Mouse (Mus musculus): Measurements from ENCODE around the gene Kmt2a.

The Kmt2a gene

DNA sequence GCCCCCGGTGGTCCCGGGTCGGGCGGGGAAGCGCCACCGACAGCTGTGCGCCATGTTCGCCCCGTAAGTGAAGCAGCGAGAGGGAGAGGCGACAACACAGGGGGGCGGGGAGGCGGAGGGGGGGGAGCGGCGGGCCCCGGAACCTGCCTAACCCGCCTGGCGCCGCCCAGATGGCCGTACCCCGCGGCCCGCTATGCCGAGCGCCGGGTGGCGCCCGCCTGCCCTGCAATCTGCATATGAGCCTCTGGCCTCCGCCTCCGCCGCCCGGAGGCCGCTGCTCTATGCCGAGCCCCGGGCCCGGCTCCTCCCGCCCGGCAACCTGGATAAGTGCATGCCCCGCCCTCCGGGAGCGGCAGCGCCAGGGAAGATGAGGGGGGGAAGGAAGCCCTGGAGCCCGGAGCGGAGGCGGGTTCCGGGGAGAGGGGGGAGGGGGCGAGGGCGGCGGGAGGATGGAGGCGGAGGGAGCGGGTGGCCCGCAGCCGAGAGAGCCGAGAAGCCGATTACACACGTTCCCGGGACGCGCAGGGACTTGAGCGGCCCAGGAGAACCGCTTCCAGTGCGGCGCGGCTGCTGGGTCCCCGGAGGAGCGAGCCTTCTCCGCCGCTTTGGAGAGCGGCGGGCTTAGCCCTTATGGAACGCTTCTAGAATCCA, at the start of gene Kmt2a:
Kmt2a (minus strand) TSS at position 76 of the 651 bp plus-strand sequence.
- DNase-seq, result peak; percentile 98

DNA sequence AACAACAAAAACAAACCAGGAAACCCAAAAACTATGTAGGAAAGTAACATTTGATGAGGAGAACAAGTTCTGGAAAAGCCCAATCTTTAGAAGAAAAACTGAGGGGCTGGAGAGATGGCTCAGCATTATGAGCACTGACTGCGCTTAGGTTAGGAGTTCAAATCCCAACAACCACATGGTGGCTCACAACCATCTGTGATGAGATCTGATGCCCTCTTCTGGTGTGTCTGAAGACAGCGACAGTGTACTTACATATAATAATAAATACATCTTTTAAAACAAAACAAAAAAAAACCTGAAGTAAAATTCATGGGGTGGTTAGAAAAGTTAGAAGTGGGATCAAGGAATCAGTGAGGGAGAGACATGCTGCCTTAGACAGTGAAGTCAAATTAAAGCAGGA, 40.4 kb upstream of the Kmt2a start:
- no peak for DNase-seq

DNA sequence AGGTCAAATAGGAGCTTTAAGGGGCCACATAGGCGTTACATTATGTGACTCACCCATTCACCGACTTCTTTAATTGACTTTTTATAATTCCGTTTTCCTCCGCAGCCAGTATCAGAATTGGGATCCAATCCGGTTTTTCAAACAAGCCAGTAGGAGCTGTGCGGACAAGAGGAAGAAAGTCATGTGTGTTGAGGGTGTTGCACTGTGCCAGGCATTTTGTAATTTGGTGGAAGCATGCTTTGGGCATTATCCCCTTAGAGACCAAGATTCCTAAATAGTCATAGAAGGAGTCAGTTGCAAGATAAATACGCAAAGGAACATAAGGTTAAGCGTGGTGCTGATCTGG, 40.0 kb upstream of the Kmt2a start:
- peak; percentile 74 for DNase-seq

DNA sequence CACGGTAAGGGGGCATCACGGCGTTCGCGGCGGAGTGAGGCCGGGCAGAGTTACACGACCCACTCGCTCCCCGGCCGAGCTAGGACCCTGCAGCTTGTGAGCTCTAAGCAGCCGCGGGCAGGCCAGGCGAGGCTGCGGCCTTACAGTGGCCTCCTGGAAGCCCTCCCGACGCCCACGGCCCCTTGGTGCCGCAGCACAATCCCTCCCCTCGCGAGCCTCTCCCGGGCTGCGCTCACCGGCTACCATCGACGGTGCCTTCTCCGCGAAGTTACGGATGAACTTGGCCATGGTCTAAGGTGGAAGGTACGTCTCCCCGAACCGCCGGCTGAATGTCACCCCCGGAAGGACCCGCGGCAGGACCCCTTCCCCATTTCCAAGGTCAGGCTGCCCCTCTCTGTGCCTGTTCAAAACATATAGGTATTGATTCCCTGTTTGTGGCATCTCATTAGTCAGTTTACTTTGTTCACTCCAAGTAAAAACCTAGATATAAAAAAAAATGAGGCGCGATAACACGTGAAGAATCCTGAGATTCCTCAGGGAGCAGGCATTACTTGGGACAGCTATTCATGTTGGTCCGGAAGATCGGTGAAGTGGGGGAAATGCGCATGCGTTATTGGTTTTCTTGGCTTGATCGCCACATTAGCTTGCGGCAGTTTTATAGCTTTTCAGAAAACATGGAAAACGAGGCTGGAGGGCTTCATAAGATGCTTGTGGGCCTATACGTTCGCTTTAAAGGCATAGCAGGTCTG, 39.5 kb upstream of the Kmt2a start, which contains the start of gene Atp5l:
Atp5l (minus strand) TSS at position 369 of the 749 bp plus-strand sequence.
- peak; percentile 86 for DNase-seq

DNA sequence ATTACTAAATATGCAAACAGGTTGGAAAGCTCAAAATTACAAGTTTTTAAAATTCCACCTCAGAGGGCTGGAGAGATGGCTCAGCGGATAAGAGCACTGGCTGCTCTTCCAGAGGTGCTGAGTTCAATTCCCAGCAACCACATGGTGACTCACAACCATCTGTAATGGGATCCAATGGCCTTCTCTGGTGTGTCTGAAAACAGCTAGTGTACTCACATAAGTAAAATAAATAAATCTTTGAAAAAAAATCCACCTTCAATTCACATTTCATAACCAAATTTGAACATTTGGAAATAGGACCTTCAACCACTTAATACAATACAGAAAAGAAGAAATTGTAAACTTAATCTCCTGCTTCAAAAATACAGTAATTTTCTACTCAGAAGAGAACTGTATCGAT, 38.5 kb upstream of the Kmt2a start:
- DNase-seq, result no peak

DNA sequence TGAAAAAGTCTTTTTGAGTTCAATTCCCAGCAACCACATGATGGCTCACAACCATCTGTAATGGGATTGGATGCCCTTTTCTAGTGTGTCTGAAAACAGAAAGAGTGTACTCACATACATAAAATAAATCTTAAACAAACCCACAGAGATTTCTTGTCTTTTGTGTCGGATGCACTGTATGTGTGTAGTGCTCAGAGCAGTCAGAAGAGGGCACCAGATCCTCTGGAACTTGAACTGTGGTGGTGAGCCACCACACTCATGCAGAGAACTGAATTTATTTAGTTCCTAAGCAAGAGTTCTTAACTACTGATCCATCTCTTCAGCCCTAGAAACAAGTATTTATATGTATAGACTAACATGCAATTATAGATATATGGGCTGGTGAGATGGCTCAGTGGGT, 35.1 kb upstream of the Kmt2a start:
- DNase-seq, result peak; percentile 19

DNA sequence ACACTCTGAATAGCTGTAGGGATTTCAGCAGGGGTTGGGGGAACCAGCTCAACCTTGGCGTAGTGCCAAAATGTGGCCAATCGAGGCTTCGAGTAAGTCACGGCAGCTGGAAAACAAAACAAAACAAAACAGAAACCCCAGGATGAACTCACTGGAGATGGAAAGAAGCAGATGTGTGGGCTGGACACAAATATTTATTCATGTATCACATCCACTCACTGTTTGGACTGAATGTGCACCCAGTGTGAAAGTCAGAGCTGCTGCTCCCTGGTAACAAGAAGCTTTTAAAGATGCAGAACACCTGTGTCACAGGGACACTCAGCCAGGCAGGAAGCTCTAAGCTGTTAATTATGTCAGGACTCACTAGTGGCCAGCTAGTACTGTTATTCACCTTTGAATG, 33.6 kb upstream of the Kmt2a start:
- DNase-seq, result no peak

DNA sequence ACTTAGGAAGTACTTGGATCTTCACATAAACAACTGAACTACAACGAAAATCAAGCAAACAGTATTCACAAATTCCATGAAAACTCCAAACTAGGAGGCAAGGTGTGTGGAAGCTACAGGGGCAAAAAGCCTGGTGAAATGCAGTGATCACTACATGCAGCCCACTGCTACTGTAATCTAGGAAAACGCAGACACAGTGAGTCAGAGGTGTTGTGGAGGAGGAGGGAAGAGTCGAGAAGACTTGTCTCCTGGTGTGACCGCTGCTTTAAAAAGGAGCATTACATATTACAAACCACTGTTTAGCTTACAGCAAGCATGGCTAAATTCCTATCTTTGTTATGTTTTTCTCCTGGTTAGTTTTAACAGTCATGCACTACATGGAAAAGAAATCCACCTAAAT, 30.3 kb upstream of the Kmt2a start:
- DNase-seq, result peak; percentile 35

DNA sequence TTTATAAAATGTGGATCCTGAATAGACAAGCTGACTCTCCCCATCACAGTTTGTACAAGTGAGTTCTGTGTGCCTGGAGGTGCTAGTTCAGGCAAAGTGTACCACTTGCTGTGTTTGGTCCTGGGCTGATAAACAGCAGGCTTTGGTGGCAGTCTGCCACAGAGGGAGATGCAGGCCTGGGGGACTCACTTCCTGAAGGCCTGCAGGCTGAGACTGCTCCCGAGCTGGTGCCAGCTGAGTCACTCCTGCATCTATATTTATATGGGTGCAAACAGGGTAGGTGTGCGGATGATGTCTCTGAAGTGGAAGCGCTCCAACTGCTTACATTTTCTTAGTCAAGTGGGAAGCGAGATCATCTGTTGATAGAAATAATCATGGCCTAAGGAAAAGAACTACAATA, 24.5 kb upstream of the Kmt2a start:
- DNase-seq, result peak; percentile 90

DNA sequence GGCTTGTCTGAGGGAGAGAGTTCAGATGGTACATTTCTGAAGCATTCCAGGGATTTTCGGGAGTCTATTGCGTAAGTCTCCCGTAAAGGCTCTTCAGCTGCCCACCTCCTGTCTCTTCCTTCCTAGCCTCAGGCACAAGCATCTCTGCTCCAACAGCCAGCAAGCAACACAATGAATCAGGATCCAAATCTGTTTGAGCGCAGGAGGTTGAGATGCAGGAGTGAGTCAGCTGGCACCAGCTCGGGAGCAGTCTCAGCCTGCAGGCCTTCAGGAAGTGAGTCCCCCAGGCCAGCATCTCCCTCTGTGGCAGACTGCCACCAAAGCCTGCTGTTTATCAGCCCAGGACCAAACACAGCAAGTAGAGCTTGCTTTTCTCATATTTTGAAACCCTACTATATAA, 23.9 kb upstream of the Kmt2a start:
- peak; percentile 93 for DNase-seq

DNA sequence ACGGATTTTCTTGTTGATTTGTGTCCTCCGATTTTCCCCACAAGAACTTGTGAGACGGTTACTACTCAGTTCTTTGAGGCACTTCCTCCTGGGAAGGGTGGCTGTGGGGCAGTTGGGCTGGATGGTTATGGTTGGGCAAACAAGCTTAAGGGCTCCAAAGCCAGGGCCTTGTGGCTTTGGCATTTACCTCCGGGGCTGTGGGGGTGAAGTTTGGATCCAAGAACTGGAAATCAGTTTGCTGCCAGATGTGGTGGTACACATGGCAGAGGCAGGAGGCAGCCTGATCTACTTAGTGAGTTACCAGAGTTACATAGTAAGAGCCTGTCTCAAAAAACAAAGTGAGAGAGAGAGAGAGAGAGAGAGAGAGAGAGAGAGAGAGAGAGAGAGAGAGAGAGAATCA, 22.8 kb upstream of the Kmt2a start:
- no peak for DNase-seq

DNA sequence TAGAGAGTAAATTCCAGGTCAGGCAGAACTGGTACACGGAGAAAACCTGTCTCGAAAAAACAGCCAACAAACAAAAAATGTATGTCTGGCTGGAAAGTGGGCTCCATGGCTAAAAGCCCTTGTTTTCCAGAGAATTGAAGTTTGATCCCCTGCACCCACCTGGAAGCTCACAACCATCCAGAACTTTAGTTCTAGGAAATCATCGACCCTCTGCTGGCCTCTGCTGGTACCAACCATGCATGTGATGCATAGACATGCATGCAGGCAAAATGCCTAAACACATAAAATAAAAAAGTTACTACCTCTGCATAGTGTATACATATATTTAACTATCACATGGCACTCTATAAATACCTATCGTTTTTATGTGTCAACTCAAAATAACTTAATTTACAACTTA, 19.3 kb upstream of the Kmt2a start:
- DNase-seq, result no peak

DNA sequence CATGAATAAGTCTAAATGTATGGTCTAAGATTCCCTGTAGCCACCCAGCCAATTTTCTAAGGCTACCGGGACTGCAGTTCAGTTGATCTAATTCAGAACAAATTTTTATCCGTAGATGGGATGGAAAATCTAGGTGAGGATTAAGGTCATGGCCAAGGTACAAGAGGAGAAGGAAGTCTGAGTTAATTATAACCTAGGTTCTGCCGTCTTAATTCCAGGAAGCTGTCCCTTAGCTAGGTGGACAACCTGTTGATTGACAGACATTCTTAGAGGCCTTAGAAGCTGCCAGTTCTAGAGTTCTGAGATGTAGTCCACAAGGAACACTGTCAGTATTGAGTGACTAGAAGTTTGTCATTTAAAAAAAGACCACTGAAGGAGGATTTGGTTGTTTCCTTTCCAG, 18.6 kb upstream of the Kmt2a start:
- DNase-seq, result no peak

DNA sequence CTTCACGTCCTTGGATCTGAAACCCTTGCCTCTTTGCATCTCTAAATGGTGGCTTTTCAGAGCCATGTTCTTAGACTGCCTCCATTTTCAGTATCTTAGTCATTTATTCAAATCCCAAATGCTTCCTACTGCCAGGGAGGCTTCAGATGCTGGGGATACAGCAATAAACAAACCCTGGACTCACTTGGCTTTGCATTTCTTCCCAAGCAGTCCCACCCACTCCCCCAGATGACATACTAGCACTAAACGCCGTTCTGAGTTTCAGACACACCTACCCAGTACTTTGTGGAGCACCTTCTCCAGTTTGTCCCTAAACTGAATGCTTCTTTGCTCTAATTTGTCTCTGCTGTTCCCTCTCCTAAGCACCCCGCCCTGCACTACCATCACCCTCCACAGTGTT, 15.9 kb upstream of the Kmt2a start:
- no peak for DNase-seq

DNA sequence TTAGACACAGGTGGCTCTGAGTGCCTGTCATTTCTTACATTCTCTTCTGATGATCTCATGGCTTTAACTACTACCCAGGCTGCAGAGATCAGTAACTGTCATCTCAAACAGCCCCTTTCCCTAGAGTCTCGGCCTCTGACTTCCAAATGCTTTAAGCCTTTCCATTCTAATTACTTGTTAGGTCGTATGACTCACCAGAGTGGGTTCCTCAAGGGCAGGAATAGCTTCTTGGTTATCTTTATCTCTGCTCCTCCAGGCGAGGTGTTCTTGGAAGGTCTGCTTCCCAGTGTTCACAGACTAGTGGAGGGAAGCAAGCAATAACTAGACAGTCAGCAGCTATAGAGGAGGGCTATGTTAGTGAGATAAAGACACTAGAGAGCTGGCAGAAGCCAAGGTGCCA, 11.6 kb upstream of the Kmt2a start:
- DNase-seq, result no peak

DNA sequence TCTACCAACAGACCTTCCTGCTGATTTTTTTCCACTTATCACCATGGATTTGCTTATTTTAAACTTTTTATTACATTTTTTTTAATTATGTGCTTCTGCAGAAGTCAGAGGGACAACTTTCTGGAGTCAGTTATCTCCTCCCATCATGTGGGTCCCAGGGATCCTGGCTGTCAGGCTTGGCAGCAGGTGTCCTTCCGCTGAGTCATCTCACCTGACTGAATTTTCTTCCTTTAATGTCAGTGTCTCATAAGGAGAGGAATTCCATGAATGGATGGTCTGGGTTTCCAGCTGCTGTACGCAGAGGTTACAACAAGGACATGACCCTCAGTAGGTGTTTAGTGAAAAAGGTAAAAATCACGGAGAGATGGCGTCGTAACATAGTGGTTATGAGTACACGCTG, 10.1 kb upstream of the Kmt2a start:
- DNase-seq, result no peak

DNA sequence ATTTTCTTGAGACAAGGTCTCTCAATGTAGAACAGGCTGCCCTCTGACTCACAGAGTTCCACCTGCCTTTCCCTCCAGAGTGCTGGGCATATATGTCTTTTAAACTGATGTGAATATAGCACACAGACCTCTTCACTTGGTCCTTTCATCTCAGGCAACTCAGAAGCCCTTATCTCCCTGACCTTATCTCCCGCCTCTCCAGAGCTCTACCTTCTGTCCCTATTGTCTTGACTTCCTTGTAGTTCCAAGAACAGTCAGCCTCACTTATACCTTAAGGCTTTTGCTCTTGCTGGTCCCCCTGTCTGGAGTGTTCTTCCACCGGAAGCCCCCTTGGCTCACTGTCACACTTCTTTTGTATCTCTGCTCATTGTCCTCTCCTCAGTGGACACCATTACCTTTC, 9.0 kb upstream of the Kmt2a start:
- no peak for DNase-seq

DNA sequence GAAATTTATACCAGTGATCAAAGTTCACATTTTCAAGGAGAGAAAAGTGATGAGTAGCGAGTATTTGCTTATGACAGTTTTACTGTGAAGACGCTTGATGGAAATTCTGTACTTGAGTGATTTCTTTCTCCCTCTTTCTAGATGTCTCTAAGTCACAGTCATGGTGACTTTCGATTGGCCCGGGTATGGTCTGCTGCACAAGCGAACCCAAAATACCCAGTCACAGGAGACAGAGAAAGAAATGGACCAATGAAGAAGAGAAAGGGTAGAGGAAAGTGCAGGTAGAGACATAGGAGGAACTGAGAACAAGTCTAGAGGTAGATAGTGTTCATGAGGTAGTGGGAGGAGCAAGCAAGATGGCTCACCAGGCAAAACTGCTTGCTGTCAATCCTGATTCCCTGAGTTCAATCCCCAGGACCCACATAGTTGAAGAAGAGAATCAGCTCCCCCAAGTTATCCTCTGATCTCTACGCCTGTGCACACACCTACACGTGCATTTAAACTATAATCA, 7.1 kb upstream of the Kmt2a start:
- no peak for DNase-seq

DNA sequence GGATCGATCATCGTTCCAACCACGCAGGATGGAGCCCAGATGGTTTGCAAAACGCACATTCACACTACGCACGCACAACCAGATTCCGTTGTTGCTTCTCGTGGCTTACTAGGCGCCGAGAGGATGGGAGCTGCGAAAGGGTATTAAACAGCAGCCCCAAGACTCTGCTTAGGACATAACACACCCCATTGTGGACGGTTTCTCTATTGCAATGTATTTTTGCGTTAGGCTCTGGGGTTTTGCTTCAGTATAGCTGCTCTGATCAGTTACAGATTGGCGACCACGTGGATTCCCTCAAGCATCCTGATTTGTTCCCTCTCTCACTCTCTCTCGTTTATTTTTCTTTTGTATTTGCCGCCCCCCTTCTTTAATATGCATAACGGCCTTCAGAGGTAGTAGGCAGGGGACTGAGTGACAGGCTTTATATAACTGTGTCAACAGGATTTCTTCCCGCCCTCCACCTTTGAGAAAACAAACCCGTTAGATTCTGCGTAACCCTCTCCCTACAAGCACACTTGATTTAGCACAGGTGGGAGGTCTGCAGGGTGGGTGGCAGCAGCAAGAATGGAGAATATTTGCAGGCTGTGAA, 2.0 kb upstream of the Kmt2a start:
- peak; percentile 81 for DNase-seq

DNA sequence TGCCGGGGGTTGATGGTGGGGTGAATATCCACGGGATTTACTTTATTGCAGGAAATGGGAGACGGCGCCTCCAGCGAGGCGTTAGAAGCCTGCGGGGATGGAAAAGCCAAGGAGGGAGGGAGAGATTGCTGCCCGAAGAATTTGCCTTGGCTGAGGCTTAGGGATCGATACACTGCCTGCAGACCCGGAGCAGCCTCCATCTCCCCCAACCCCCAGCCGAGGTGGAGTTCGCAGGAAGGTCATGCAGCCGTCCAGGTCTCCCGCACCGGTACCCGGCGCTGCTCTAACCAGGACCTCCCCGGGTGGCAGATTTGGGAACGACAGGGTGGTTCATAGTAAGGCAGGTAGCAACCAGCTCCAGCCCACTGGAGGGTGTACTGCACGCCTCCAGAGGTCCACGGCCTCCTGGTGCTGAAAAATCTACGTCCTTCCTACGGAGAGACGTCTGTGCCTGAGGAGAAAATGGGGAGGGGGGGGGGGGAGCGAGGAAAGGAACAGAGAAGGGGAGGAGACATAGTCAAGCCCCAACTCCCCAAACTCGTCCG, 1.4 kb upstream of the Kmt2a start:
- peak; percentile 50 for DNase-seq

DNA sequence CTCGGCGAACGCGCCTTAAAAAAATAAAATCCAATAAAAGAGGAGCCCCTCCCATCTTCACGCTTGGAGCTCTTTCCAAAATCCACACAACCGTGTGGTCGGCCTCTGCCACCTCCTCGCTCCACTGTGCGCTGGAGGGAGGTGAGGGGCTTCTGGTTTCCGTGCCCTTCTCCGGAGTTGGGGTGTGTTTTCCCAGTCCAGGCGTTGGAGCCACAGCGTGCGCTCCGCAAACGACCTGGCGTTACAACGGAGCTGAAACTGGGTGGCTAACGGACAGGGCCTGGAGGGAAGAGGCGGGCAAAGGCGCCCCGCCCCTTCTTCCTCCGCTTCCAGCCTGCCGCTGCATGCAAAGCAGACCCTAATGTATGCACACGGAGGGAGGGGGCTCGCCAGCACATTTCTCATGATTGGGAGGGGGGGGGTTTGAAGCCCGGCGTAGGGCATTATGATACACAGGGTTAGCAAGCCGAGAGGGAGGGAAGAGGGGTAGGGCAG, 892 bp upstream of the Kmt2a start:
- peak; percentile 76 for DNase-seq

DNA sequence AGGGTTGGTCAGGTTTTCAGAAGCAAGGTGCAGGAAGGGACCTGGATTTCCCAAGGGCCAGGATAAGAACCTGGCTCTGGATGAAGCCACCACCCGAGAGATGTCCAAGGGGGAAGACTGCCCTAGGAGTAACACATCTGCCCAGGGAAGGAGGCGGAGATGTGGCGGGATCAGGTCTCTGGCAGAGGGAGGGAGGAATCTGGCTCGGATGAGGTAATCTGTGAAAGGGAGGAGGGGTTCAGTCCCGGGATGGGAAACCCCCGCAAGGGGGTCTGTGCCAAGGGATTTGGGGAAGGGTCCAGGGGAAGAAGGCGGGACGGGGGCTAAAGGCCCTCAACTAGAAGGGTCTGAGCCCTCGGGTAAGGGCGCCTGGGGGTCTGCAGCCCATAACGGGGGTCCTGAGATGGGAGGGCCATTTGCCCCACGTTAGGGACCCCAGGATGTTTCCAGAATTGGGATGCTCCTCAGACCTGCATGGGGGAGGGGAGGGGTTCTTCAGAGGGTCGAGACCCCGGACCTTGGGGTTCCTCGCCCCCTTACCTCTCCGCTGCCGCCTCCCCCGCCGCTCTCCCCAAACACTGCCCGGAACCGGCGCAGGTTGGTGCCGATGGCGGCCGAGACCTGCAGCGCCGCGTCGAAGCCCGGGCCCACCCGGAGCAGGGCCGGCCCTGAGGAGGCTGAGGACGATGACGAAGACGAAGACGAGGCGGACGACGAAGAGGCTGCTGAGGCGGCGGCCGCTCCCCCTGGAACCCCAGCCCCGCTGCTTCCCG, 601 bp downstream of the Kmt2a start:
- DNase-seq, result peak; percentile 30
